Mouse (Mus musculus): Measurements from ENCODE around the gene Gm17349. TPM values are rescaled to one million over a fixed set of nuclear protein-coding genes. Genes with fewer than 3 reads are reported as not detected.
"Not testable (repeated sequence)": the region's sequence is repeated elsewhere in the genome, so short reads cannot be mapped to it uniquely, and the experiment has no call there.

The Gm17349 gene
- total and polyA plus RNA-seq, 3 experiments: 2.1 TPM; not detected in 2

- Histone ChIP-seq H3K4me3 (ENCODE audit: control insufficient read depth in 1 of 2, insufficient read depth in 1 of 2, low read depth in 2 of 2, low read length in 2 of 2) (no peak overlapping the region), H3K27ac (ENCODE audit: control insufficient read depth, low read depth, low read length) (no peak overlapping the region), H3K9ac (ENCODE audit: control insufficient read depth, low read depth, low read length, poor library complexity, severe bottlenecking) (no peak overlapping the region), H3K79me2 (ENCODE audit: control insufficient read depth, insufficient read depth, low read length, poor library complexity) (peaks cover 13% of the 10 kb centered on the region), H3K9me3 (replicated peaks; ENCODE audit: insufficient read depth, low read length) (no peaks in the 10 kb centered on the region), H3K36me3 (ENCODE audit: control insufficient read depth in 1 of 2, insufficient read depth in 2 of 2, low read length in 2 of 2) (peaks cover 6 to 10% of the 10 kb centered on the region in 2 experiments), H3K27me3 (ENCODE audit: control insufficient read depth in 1 of 2, insufficient read depth in 2 of 2, low read length in 2 of 2) (no peaks in the 10 kb centered on the region), H3K4me1 (ENCODE audit: control insufficient read depth in 1 of 2, insufficient read depth in 2 of 2, low read length in 2 of 2) (peaks cover 0 to 15% of the 10 kb centered on the region in 2 experiments; a peak in 2 of 4 replicates)
- no peak for DNase-seq (ENCODE audit: low read depth, low spot score)
- TF ChIP-seq MAFK (IDR thresholded peaks at IDR 0.05; ENCODE audit: borderline replicate concordance, low read depth, low read length) (no peak), MYB (IDR thresholded peaks at IDR 0.05; ENCODE audit: low read depth, low read length) (no peak), SIN3A (IDR thresholded peaks at IDR 0.05; ENCODE audit: low read length) (no peak), MEF2A (IDR thresholded peaks at IDR 0.05; ENCODE audit: extremely low read depth, insufficient replicate concordance, low read depth, low read length, poor library complexity, severe bottlenecking) (no peak)
Measured at GRCm38 (mm10) chr15:99728211-99728610, 22.9 kb upstream of the Gm17349 start.

GRCm38 (mm10) chr15:99727525-99727924 is 22.2 kb upstream of the Gm17349 start:
- H3K4me3 ChIP-seq (ENCODE audit: control insufficient read depth in 1 of 2, insufficient read depth in 1 of 2, low read depth in 2 of 2, low read length in 2 of 2): no peak overlapping the region
- no peak overlapping the region for H3K9ac ChIP-seq (ENCODE audit: control insufficient read depth, low read depth, low read length, poor library complexity, severe bottlenecking)
- no peak for TF ChIP-seq TBP (IDR thresholded peaks at IDR 0.05; ENCODE audit: low read depth, low read length)
- TF ChIP-seq MAFK (IDR thresholded peaks at IDR 0.05; ENCODE audit: borderline replicate concordance, low read depth, low read length): no peak
- peaks cover 13% of the 10 kb centered on the region for H3K79me2 ChIP-seq (ENCODE audit: control insufficient read depth, insufficient read depth, low read length, poor library complexity)
- peaks cover 0 to 15% of the 10 kb centered on the region in 2 experiments; a peak in 2 of 4 replicates for H3K4me1 ChIP-seq (ENCODE audit: control insufficient read depth in 1 of 2, insufficient read depth in 2 of 2, low read length in 2 of 2)
- H3K27me3 ChIP-seq (ENCODE audit: control insufficient read depth in 1 of 2, insufficient read depth in 2 of 2, low read length in 2 of 2): no peaks in the 10 kb centered on the region
- no peak for DNase-seq (ENCODE audit: low read depth, low spot score)
- peaks cover 6 to 10% of the 10 kb centered on the region in 2 experiments for H3K36me3 ChIP-seq (ENCODE audit: control insufficient read depth in 1 of 2, insufficient read depth in 2 of 2, low read length in 2 of 2)
- no peaks in the 10 kb centered on the region for H3K9me3 ChIP-seq (replicated peaks; ENCODE audit: insufficient read depth, low read length)
- H3K27ac ChIP-seq (ENCODE audit: control insufficient read depth, low read depth, low read length): no peak overlapping the region

GRCm38 (mm10) chr15:99727039-99727438 is 21.7 kb upstream of the Gm17349 start:
- DNase-seq (ENCODE audit: low read depth, low spot score); H3K4me3 ChIP-seq (ENCODE audit: control insufficient read depth in 1 of 2, insufficient read depth in 1 of 2, low read depth in 2 of 2, low read length in 2 of 2); H3K36me3 ChIP-seq (ENCODE audit: control insufficient read depth in 1 of 2, insufficient read depth in 2 of 2, low read length in 2 of 2); H3K27ac ChIP-seq (ENCODE audit: control insufficient read depth, low read depth, low read length); H3K27me3 ChIP-seq (ENCODE audit: control insufficient read depth in 1 of 2, insufficient read depth in 2 of 2, low read length in 2 of 2); H3K9me3 ChIP-seq (replicated peaks; ENCODE audit: insufficient read depth, low read length); H3K9ac ChIP-seq (ENCODE audit: control insufficient read depth, low read depth, low read length, poor library complexity, severe bottlenecking): not testable (repeated sequence)
- peaks cover 0 to 15% of the 10 kb centered on the region in 2 experiments; a peak in 2 of 4 replicates for H3K4me1 ChIP-seq (ENCODE audit: control insufficient read depth in 1 of 2, insufficient read depth in 2 of 2, low read length in 2 of 2)
- TF ChIP-seq ZNF384 (IDR thresholded peaks at IDR 0.05; ENCODE audit: low read depth, low read length): peak; percentile 68; the same call in 1 of the 2 replicates
- peaks cover 13% of the 10 kb centered on the region for H3K79me2 ChIP-seq (ENCODE audit: control insufficient read depth, insufficient read depth, low read length, poor library complexity)

- Histone ChIP-seq H3K9me3 (replicated peaks; ENCODE audit: insufficient read depth, low read length) (no peaks in the 10 kb centered on the region), H3K79me2 (ENCODE audit: control insufficient read depth, insufficient read depth, low read length, poor library complexity) (peaks cover 13% of the 10 kb centered on the region), H3K27me3 (ENCODE audit: control insufficient read depth in 1 of 2, insufficient read depth in 2 of 2, low read length in 2 of 2) (no peaks in the 10 kb centered on the region), H3K9ac (ENCODE audit: control insufficient read depth, low read depth, low read length, poor library complexity, severe bottlenecking) (peak overlapping the region; percentile 84), H3K4me3 (ENCODE audit: control insufficient read depth in 1 of 2, insufficient read depth in 1 of 2, low read depth in 2 of 2, low read length in 2 of 2) (peak overlapping the region; percentile 87 to 92), H3K36me3 (ENCODE audit: control insufficient read depth in 1 of 2, insufficient read depth in 2 of 2, low read length in 2 of 2) (peaks cover 6 to 10% of the 10 kb centered on the region in 2 experiments), H3K27ac (ENCODE audit: control insufficient read depth, low read depth, low read length) (no peak overlapping the region), H3K4me1 (ENCODE audit: control insufficient read depth in 1 of 2, insufficient read depth in 2 of 2, low read length in 2 of 2) (peaks cover 0 to 15% of the 10 kb centered on the region in 2 experiments; a peak in 2 of 4 replicates)
- DNase-seq (ENCODE audit: low read depth, low spot score): peak; percentile 38
- TF ChIP-seq SIN3A (IDR thresholded peaks at IDR 0.05; ENCODE audit: low read length) (no peak), GABPA (IDR thresholded peaks at IDR 0.05; ENCODE audit: low read depth, low read length) (no peak), POLR2AphosphoS2 (IDR thresholded peaks at IDR 0.05; ENCODE audit: low read length) (no peak), E2F4 (IDR thresholded peaks at IDR 0.05; ENCODE audit: borderline replicate concordance, low read depth, low read length) (no peak), UBTF (IDR thresholded peaks at IDR 0.05; ENCODE audit: borderline replicate concordance, insufficient read depth, low read depth, low read length) (no peak), ZC3H11A (IDR thresholded peaks at IDR 0.05; ENCODE audit: low read depth, low read length) (no peak), POLR2AphosphoS5 (IDR thresholded peaks at IDR 0.05; ENCODE audit: borderline replicate concordance, low read depth, low read length) (no peak), HCFC1 (IDR thresholded peaks at IDR 0.05; ENCODE audit: low read depth, low read length) (no peak), USF2 (IDR thresholded peaks at IDR 0.05; ENCODE audit: borderline replicate concordance in 1 of 2, insufficient read depth in 1 of 2, low read depth in 1 of 2, low read length in 2 of 2) (no peak), KAT2A (conservative IDR thresholded peaks at IDR 0.05; ENCODE audit: low read depth, low read length) (no peak), MYC (IDR thresholded peaks at IDR 0.05; ENCODE audit: low read depth, low read length) (no peak), ELF1 (IDR thresholded peaks at IDR 0.05; ENCODE audit: low read depth, low read length) (no peak), TCF12 (IDR thresholded peaks at IDR 0.05; ENCODE audit: low read depth, low read length) (no peak), NRF1 (IDR thresholded peaks at IDR 0.05; ENCODE audit: insufficient read depth, low read depth, low read length, poor library complexity, severe bottlenecking) (no peak)
Measured at GRCm38 (mm10) chr15:99726549-99726948, 21.3 kb upstream of the Gm17349 start.

All from MEL (cell line).